Mouse (Mus musculus): Measurements from ENCODE around the gene Krt80.

Gene Krt80

DNA sequence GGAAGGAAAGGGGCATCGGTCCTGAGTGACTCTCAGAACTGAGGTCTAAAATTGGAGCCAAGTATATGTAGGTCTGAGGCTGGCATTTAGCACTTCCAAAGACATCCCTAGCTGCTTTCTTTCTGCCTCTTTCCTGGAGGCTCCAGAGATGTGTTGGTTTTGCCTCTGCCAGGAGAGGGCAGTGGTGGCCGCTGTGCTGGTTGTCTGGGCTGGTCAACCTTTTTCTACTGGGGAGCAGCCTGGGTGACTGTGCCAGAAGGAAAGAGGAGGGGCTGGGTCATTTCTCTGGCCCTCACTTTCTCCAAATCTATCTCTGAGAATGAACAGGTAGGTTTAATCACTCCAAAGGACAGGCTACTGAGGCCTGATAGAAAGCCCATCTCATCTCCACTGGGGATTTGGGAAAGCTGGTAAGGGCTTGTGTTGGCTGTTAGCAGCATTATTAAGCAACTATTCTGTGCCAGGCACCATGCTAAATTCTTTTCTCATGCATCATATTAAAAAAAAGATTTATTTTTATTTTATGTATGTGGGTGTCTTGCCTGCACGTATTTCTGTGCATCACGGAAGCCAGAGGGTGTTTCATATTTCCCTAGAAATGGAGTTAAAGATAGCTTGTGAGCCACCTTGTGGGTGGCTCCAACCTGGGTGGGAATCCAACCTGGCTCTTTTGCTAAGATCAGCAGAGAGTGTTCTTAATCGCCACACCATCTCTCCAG is 28.0 kb downstream of the Krt80 start:
- WGBS, result 42% methylated on average over 5 of the region's 5 CpGs

DNA sequence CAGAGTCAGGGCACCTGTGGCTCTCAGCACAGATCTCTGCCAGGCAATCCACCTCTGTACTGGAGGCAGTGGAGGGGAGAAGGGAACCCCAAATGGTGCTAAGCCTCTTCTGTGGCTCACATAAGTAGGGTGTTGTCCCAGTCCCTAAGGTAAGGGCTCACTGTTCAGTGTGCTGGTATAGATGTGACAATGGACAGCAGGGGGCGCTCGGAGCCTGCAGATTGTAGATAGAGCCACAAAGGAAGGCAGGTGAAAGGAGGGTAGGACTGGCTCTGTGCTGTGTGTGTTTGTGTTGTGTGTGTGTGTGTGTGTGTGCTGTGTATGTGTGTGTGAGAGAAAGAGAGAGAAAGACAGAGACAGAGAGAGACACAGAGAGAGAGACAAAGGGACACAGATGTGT is 30.4 kb downstream of the Krt80 start:
- 0% methylated on average over 2 of the region's 2 CpGs for WGBS

DNA sequence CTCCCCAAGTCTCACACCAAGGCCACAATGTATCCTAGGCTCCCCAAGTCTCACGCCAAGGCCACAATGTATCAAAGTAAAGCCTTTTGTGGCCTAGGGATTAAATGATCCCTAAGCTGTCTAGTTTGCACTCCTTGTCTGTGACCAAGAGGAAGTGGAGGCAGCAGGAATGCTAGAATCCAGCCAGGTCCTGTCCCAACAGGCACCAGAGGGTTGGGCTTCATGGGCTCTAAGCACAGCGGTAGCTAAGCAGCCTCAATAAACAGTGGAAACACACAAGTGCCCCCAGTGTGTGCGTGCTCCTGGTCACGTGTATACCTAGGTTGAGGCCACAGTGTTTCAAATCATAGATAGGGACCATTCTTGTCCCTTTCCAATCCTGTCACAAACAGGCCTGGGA is 31.6 kb downstream of the Krt80 start:
- 87% methylated on average over 4 of the region's 4 CpGs for WGBS

DNA sequence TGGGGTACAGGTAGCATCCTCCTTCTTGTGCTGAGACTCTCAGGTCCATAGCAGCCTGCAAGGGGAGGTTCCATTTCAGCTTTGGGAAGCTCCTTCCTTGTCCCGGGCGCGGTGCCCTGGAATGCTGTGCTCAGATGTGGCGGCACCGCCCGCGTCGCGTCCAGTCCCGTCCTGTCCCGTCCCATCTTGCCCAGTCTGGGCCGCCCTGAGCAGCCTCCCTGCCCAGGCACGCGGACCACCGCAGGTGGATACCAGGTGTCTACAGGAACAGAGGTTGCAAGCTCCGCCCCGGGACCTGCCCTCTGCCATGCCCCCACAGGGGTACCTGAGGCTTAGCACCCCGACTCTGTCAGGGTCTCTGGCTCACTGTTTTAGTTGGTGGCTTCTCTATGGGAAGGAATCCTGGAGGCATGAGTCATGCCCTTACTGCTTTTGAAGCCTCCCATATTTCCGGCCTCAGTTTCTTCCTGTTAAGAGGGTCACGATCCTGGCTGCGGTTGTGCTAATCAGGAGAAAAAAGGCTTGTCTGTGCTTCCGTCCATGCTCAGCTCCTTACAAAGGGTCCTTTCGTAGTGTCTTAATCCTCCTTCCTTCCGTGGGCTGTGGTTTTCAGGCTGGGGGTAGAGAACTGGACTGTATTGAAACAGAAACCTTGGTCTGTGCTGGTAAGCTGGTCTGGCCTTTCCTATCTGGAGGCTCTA is 33.3 kb downstream of the Krt80 start:
- 51% methylated on average over 24 of the region's 24 CpGs for WGBS

DNA sequence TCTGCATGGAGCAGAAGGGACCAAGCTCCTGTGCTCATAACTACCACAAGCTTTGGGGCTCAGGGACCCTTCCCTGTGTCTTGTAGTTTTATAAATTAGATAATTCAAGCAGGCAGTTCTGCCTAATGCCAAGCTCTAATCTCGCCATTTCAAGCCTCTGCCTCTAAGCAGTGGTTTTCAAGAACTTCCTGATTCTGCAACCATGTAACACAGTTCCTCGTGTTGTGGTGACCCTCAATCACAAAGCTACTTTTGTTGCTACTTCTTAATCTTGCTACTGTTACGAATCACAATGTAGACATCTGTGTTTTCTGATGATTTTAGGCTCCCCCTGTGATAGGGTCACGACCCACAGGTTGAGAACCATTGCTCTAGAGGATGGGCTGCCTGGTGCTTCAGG is 36.3 kb downstream of the Krt80 start:
- WGBS, result 75% methylated on average over 4 of the region's 4 CpGs

DNA sequence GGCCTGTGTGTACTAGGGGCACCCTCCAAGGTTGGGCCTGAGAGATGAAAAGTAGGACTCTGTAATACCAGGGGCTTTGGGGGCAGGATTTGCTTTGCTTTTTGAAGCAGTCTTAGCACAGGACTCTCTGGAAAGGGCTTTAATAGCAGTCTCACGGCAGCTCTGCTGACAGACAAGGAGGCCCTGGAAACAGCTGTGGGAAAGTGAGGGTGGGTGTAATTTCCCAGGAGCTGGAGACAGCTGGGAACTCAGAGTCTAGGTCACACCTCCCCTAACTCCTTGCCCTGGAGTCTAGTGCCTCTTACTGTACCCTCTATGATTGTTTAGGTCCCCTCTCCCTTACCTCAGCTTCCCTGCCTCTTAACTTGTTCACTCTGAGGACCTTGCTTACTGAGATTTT is 36.8 kb downstream of the Krt80 start:
- 36% methylated on average over 1 of the region's 1 CpGs for WGBS

DNA sequence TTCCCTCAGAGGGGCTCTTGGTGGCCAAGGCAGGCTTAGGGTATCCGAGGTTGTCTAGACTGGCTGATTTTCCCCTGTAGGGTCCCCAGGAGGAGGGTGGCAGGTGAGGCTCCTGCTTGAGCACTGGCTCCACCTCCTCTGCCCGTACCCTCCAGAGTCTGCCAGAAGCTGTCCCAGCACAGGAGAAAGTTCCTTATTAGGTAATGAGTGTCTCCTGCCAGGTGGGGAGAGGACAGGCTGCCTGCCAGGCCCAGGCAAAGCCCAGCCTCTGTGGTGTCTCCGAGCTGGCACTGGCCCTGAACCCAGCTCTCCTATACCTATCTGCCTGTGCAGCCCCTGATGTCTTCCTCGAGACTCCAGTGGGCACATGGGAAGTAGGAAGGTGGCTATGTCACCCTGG is 37.6 kb downstream of the Krt80 start:
- 85% methylated on average over 4 of the region's 4 CpGs for WGBS

DNA sequence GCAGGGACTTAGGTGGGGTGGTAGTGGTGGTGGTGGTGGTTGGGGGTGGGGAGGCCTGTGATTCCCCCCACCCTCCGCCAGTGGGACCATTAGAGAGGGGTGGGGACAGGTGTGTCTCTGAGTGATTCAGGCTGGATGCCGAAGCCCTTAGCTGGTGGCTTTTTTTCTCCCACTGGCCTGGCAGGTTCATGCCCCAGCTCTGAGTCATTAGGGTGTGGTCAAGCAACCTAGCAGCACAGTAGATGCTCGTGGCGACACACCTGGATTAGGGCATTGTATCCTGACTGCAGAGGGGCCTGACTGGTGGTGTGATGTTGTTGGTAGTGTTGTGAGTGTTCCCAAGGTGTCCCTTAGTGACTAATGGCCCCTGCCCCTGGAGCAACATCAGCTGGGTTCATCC is 38.9 kb downstream of the Krt80 start:
- 92% methylated on average over 4 of the region's 4 CpGs for WGBS

DNA sequence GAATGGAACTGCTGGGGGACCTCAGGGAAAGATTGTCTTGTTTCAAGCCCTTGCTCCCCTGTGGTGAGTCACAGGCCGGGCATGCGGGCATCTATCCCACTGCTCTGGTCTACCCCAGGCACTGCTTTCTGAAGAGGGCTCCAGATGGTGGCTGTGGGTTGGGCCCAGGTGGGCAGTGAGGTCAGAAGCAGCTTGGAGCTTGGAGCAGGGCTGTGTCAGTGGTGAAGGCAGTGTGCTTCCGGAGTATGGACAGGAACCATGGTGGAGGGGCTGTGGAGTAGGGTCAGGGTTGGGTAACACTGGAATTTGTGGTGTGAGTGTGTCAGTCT is 40.4 kb downstream of the Krt80 start:
- WGBS, result 67% methylated on average over 3 of the region's 3 CpGs

DNA sequence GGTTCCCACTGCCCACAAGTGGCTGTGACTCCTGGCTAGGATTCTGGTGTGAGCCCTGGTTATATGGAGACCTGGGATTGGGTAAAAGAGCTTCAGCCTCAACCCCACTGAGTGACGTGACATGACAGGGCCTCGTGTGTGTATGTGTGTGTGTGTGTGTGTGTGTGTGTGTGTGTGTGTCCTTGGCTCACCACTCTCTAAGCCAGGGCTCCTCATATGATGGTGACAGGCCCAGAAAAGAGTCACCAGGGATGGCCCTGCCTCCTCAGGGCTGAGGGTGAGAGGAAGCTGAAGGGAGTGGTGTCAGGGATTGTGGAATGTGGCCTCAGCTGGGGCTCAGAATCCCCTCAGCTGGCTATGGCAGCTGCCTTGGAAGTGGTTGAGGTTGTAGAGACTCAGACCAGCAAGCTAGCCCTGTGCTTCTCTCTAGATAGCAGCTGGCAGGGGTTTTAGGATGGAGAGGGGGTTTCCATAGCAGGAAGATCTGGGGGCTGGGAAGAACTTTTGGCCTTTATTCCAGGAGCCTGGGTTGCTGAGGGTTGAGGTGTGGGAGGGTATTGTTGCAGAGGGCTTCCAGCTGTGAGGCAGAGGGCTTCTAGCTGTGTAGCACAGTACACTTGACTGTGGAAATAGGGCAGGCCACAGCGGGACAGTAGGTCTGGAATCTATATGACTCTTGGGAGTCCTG is 40.9 kb downstream of the Krt80 start:
- 79% methylated on average over 3 of the region's 3 CpGs for WGBS

DNA sequence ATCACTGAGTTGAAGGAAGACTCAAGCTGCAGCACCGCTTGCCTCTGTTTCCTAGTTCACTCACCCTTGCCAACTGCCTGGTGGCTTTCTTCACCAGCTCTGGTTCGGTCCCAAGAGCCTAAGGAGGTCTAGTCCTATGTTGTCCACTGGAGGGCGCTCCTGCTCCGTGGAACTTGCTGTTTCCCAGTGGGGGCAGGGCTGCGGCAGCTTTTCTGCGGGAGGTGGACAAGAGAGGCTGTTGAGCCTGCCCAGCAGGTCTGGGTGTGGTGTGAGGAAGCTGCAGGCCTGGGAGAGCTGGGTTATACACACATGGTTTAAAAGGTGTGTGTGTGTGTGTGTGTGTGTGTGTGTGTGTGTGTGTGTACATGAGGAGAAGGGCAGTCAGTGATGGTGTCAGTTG is 42.7 kb downstream of the Krt80 start:
- under 1% methylated on average over 6 of the region's 6 CpGs for WGBS

DNA sequence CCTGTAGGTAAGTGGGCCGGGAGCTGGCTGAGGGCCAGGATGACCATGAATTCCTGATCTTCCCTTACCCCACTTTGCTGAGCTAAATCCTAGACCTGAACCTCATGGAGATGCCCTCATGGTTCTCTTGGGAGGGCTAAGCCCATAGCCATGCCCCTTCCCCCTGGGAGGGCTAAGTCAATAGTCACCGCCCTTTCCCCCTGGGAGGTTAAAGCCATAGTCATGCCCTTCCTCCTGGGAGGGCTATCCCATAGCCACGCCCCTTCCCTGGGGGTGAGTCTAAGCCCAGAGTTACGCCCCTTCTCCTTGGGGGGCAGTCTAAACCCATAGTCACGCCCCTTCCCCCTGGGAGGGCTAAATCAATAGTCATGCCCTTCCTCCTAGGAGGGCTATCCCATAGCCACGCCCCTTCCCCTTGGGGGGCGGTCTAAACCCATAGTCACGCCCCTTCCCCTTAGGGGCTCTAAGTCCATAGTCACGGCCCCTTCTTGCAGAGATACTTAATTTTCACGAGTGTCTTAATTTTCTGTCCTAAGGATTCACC is 43.9 kb downstream of the Krt80 start:
- 40% methylated on average over 10 of the region's 10 CpGs for WGBS

DNA sequence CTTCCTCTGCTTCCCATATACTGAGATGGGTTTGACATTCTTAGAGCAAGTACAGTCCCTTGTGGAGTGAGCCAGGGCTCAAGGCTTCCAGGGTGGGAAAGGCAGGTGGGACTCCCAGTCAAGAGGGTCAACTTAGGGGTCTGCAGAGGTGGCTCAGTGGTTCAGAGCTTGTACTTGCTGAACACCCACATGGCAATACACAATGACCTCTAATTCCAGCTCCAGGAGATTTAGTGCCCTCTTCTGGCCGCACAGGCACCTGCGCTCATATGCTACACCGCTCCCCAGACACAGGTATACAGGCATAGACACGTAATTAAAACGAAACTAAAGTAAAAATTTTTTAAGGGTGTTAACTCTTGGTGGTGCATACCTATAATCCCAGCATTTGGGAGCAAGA is 46.5 kb downstream of the Krt80 start:
- 94% methylated on average over 5 of the region's 5 CpGs for WGBS

DNA sequence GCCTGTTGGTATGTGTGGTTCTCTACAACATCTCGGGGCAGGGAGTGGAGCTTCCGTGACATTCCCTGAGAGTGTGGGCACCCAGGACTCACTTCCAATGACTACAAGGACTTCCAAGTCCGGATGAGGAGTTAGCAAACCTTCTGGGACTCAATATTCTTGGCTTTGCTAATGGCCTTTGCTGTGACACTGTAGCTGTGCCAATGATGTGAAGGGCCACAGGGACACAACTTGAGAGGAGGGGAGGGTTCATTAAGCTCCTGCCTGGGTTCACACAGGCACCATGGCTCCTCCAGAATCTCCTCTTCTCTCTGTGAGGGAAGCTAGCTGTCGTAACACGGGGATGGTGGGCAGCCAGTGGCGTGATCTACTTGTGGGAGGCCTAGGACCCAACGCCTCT is 47.3 kb downstream of the Krt80 start:
- 94% methylated on average over 7 of the region's 7 CpGs for WGBS

DNA sequence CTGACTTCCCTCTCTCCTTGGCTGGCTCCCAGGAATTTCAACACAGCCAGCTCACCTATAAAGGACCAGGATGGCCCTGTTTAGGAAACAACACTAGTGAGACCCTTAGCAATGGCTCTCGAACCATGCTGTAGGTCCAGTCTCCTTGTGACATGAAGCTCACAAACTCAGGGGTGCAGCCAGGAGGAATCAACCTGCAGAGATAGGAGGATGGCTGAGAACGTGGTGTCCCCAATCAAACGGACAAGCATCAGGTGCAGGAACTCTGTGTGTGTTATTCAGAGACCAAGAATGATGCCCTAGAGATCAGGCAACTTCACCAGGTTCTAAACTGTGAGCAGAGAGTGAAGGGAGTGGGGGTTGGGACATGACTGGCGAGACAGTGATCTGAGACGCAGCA is 47.9 kb downstream of the Krt80 start:
- 95% methylated on average over 5 of the region's 5 CpGs for WGBS

DNA sequence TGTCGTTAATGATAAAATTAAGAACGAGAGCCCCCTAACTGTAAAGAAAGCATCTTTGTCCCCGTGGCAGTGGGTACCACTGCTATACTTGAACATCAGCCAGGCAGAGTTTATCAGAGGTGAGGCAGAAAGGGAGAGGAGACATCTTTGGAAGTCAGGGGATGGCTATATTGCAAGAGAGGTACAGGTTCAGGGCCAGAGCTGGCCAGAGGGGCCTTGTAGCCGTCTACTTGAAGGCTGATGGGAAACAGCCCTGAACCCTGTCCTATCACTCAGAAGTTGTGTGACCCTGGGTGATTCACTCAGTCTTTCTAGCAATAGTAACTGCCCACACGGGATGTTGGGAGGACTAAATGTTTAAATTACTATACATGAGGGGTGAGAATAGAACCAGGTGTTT is 48.8 kb downstream of the Krt80 start:
- WGBS, result 71% methylated on average over 5 of the region's 5 CpGs

DNA sequence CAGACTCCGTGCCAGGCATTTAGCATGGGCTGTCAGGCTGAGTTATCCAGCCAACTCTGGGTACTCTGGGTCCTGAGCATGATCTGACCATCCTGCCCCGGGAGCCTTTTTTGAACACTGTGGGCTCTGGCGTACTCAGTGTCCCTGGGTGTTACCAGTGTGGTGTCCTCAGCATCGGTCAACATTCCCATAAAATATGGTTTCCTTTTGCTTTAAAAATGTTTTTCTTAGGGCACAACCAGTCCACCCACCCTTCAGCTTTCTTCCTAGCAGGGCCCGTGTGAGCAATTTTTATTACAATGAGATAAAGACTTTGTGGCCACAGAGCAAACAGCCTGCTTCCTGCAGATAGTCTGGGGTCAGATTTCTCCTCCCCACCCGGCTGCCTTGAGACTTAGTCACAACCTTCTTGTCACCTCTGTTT is 49.3 kb downstream of the Krt80 start:
- 76% methylated on average over 6 of the region's 6 CpGs for WGBS

DNA sequence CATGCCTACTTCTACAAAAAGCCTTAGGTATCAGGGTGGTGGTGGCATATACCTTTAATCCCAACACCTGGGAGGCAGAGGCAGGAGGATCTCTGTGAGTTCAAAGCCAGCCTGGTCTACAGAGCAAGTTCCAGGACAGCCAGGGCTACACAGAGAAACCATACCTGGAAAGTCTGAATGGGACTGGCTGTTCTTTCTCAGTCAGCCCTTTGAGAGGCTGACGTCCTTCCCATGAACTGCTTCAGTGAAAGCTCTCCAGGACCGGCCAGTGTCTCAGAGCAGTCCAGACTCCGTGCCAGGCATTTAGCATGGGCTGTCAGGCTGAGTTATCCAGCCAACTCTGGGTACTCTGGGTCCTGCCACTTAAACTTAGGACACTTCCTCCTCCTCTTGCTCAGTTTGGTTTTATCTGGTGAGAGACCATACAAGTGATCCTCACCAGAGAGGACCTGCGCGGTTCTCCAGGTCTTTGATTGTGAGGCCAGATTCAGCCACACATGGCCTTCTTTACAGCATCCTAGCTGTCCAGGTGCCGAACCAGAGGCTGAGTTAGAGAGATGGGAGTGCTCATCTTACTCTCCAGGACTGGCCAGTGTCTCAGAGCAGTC is 49.8 kb downstream of the Krt80 start:
- 79% methylated on average over 6 of the region's 6 CpGs for WGBS

DNA sequence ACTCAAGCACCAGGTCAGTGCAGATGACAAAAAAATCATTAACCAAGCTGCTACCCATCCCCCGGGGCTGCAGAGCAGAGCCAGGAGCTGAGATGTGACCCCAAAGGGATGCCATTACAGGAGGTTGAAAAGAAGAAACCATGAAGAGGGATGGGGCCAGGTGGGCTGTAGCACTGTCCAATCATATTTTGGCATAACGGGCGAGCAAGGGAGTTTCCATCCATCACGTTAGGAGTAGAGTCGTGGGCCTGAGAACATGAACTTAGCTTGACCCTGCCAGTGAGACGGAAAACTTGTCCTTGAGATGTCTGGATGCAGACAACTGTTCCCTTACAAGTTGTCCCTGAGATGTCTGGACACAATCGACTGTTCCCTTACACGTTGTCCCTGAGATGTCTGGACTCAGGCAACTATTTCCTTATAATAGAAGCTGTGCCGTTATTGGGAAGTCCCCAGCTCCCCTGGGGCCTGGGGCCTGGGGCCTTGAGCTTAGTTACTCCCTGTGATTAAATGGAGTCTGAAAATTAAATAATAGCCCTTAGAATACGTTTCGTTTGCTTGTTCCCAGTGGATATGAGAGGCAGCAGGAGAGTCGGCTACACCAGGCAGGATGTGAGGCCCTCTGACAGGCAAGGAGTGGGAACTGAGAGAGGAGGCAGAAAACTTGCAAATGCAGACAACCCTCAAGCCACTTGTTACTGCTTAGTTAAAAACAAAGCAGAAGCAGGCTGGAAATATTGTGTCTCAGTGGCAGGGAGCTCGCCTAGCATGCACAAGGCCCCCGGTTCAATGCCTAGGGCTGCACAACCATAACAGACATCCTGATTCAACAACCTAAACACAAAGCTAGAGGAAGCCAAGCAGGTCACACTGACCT is 50.8 kb downstream of the Krt80 start:
- 76% methylated on average over 14 of the region's 14 CpGs for WGBS

DNA sequence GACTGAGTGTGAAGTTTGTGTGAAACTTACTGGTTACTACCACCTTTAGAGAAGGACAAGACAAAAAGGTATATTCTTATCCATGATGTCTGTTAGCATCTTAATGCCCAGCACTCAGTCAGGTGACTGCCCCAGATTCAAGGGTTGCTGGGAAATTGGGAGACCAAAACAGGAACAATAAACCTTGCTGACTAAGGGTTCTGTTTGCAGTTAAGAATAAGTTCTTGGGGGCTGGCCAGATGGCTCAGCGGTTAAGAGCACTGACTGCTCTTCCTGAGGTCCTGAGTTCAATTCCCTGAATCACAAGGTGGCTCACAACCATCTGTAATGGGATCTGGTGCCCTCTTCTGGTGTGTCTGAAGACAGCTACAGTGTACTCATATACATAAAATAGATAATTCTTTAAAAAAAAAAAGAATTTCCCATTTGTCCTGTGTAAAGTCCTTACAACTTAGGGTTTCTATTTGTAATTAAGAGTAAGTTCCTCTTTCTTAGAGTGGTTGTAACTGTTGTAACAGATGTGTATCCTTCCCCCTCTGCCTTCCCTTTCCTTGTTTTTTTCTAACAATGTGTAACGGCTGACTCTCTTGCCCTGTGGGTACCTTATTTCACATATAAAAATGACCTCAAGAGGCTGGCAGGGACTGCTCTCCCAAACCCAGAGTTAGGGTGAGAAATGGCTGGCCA is 52.0 kb downstream of the Krt80 start:
- 70% methylated on average over 2 of the region's 2 CpGs for WGBS

Data from cerebral cortex, adult 2 months (tissue).